Mouse (Mus musculus): Measurements from ENCODE around the gene Map3k10.

Gene Map3k10

GRCm38 (mm10) chr7:27674522-27675221 lies at the start of gene Map3k10:
Gene Map3k10 (minus strand): TSS chr7:27674598.
- peak; percentile 97 for DNase-seq (ENCODE audit: low spot score)

GRCm38 (mm10) chr7:27721951-27722350 lies 47.6 kb upstream of the Map3k10 start:
- no peak for DNase-seq (ENCODE audit: low spot score)

GRCm38 (mm10) chr7:27710402-27710801 lies 36.0 kb upstream of the Map3k10 start:
- DNase-seq (ENCODE audit: low spot score), result no peak

GRCm38 (mm10) chr7:27696711-27697110 lies 22.3 kb upstream of the Map3k10 start:
- DNase-seq (ENCODE audit: low spot score), result no peak

- DNase-seq (ENCODE audit: low spot score), result peak; percentile 58
Measured at GRCm38 (mm10) chr7:27691076-27691475, 16.7 kb upstream of the Map3k10 start.

GRCm38 (mm10) chr7:27688815-27689612 lies 14.6 kb upstream of the Map3k10 start, which contains the start of gene Zfp607b:
Gene Zfp607b (plus strand): TSS chr7:27689340.
- peak; percentile 96 for DNase-seq (ENCODE audit: low spot score)

- DNase-seq (ENCODE audit: low spot score), result peak; percentile 27
Measured at GRCm38 (mm10) chr7:27688246-27688788, 13.9 kb upstream of the Map3k10 start.

GRCm38 (mm10) chr7:27687836-27688235 lies 13.4 kb upstream of the Map3k10 start:
- DNase-seq (ENCODE audit: low spot score), result no peak

GRCm38 (mm10) chr7:27687043-27687442 lies 12.6 kb upstream of the Map3k10 start:
- DNase-seq (ENCODE audit: low spot score), result no peak

GRCm38 (mm10) chr7:27685681-27686080 lies 11.3 kb upstream of the Map3k10 start:
- peak; percentile 78 for DNase-seq (ENCODE audit: low spot score)

GRCm38 (mm10) chr7:27685220-27685619 lies 10.8 kb upstream of the Map3k10 start:
- no peak for DNase-seq (ENCODE audit: low spot score)

- no peak for DNase-seq (ENCODE audit: low spot score)
Measured at GRCm38 (mm10) chr7:27683218-27683617, 8.8 kb upstream of the Map3k10 start.

GRCm38 (mm10) chr7:27675222-27675612 lies 819 bp upstream of the Map3k10 start:
- peak; percentile 17 for DNase-seq (ENCODE audit: low spot score)

GRCm38 (mm10) chr7:27674195-27674521 lies 240 bp downstream of the Map3k10 start:
- DNase-seq (ENCODE audit: low spot score), result no peak

- no peak for DNase-seq (ENCODE audit: low spot score)
Measured at GRCm38 (mm10) chr7:27673575-27674131, 745 bp downstream of the Map3k10 start.

- no peak for DNase-seq (ENCODE audit: low spot score)
Measured at GRCm38 (mm10) chr7:27673064-27673574, 1.3 kb downstream of the Map3k10 start.

- DNase-seq (ENCODE audit: low spot score), result no peak
Measured at GRCm38 (mm10) chr7:27662038-27662437, 12.4 kb downstream of the Map3k10 start.

GRCm38 (mm10) chr7:27658712-27659663 lies 15.4 kb downstream of the Map3k10 start:
- no peak for DNase-seq (ENCODE audit: low spot score)

- DNase-seq (ENCODE audit: low spot score), result no peak
Measured at GRCm38 (mm10) chr7:27657824-27658395, 16.5 kb downstream of the Map3k10 start.

GRCm38 (mm10) chr7:27656600-27656999 lies 17.8 kb downstream of the Map3k10 start:
- no peak for DNase-seq (ENCODE audit: low spot score)

GRCm38 (mm10) chr7:27655545-27655944 lies 18.9 kb downstream of the Map3k10 start:
- DNase-seq (ENCODE audit: low spot score), result no peak

Data from embryo, embryonic 10.5 days (tissue).